ENCODE assay signal across 1 mouse cellular context in genomic region chr17:26767100-26767753, GRCm38 (mm10).
A peak's percentile ranks its signal among the peaks of the same experiment; 100 is the strongest.
TF ChIP-seq lines count a peak whose summit lies in the region.

No protein-coding gene starts in this region.

TF ChIP-seq in MEL, 35 proteins besides CTCF, POLR2A, EP300 and RAD21 (continued from another document):
- no peak for TF ChIP-seq MAX (IDR thresholded peaks at IDR 0.05; ENCODE audit: low read length)
- peak; percentile 77 for TF ChIP-seq RCOR1 (IDR thresholded peaks at IDR 0.05; ENCODE audit: low read depth, low read length)
- TF ChIP-seq SIN3A (IDR thresholded peaks at IDR 0.05; ENCODE audit: low read length), result peak; percentile 80
- no peak for TF ChIP-seq E2F4 (IDR thresholded peaks at IDR 0.05; ENCODE audit: borderline replicate concordance, low read depth, low read length)
- no peak; the same call in 1 of the 2 replicates for TF ChIP-seq HCFC1 (IDR thresholded peaks at IDR 0.05; ENCODE audit: low read depth, low read length)
- no peak for TF ChIP-seq ZKSCAN1 (IDR thresholded peaks at IDR 0.05; ENCODE audit: low read depth, low read length)
- TF ChIP-seq MYC (IDR thresholded peaks at IDR 0.05; ENCODE audit: low read depth, low read length), result 0 out of 2 replicates have a peak, but pooled peaks have one; percentile 43
- peak; percentile 96 for TF ChIP-seq GATA1 (IDR thresholded peaks at IDR 0.05; ENCODE audit: low read depth, low read length)
- no peak for TF ChIP-seq CHD2 (IDR thresholded peaks at IDR 0.05; ENCODE audit: low read length)
- TF ChIP-seq ZNF384 (IDR thresholded peaks at IDR 0.05; ENCODE audit: low read depth, low read length), result peak; percentile 96
- TF ChIP-seq UBTF (IDR thresholded peaks at IDR 0.05; ENCODE audit: borderline replicate concordance, insufficient read depth, low read depth, low read length), result 0 out of 2 replicates have a peak, but pooled peaks have one; percentile 31
- no peak for TF ChIP-seq USF2 (IDR thresholded peaks at IDR 0.05; ENCODE audit: borderline replicate concordance in 1 of 2, insufficient read depth in 1 of 2, low read depth in 1 of 2, low read length in 2 of 2)
- peak; percentile 94 for TF ChIP-seq MYB (IDR thresholded peaks at IDR 0.05; ENCODE audit: low read depth, low read length)
- peak; percentile 92; the same call in 1 of the 2 replicates for TF ChIP-seq CHD1 (IDR thresholded peaks at IDR 0.05; ENCODE audit: low read depth, low read length)
- no peak for TF ChIP-seq TBP (IDR thresholded peaks at IDR 0.05; ENCODE audit: low read depth, low read length)
